Mouse (Mus musculus): Measurements from ENCODE around the gene Thtpa. TPM values are rescaled to one million over a fixed set of nuclear protein-coding genes. Genes with fewer than 3 reads are reported as not detected.

Thtpa gene
- total and polyA plus RNA-seq, 3 experiments: 3.7 to 17.1 (median 16.3) TPM

GRCm38 (mm10) chr14:55106990-55107389 is 12.4 kb downstream of the Thtpa start:
- peaks cover 58% of the 10 kb centered on the region for H3K4me1 ChIP-seq (ENCODE audit: insufficient read depth, low read depth, low read length)
- ATAC-seq (ENCODE audit: extremely low read depth, insufficient number of reproducible peaks, low FRiP score, poor library complexity, severe bottlenecking) (no peak), DNase-seq (ENCODE audit: low spot score) (no peak)
- H3K4me3 ChIP-seq (ENCODE audit: low read depth, low read length): no peak overlapping the region
- H3K27me3 ChIP-seq (ENCODE audit: insufficient read depth, low read length): peaks cover 28% of the 10 kb centered on the region
- TF ChIP-seq GATA1 (IDR thresholded peaks at IDR 0.05; ENCODE audit: borderline replicate concordance, low read length) (no peak), POLR2AphosphoS5 (IDR thresholded peaks at IDR 0.05; ENCODE audit: insufficient replicate concordance, low read depth, low read length) (no peak)
- H3K36me3 ChIP-seq (replicated peaks): peaks cover 34% of the 10 kb centered on the region
- H3K9me3 ChIP-seq (replicated peaks): no peaks in the 10 kb centered on the region

GRCm38 (mm10) chr14:55108202-55108870 is 13.8 kb downstream of the Thtpa start:
- peaks cover 21% of the 10 kb centered on the region for H3K36me3 ChIP-seq (replicated peaks)
- H3K27me3 ChIP-seq (ENCODE audit: insufficient read depth, low read length): peaks cover 36% of the 10 kb centered on the region
- DNase-seq (ENCODE audit: low spot score) (no peak), ATAC-seq (ENCODE audit: extremely low read depth, insufficient number of reproducible peaks, low FRiP score, poor library complexity, severe bottlenecking) (no peak)
- no peak overlapping the region for H3K4me3 ChIP-seq (ENCODE audit: low read depth, low read length)
- H3K9me3 ChIP-seq (replicated peaks): no peaks in the 10 kb centered on the region
- peaks cover 47% of the 10 kb centered on the region for H3K4me1 ChIP-seq (ENCODE audit: insufficient read depth, low read depth, low read length)
- TF ChIP-seq GATA2 (IDR thresholded peaks at IDR 0.05; ENCODE audit: borderline replicate concordance, low read depth, low read length): no peak
- TF ChIP-seq POLR2AphosphoS5 (IDR thresholded peaks at IDR 0.05; ENCODE audit: insufficient replicate concordance, low read depth, low read length): no peak
- TF ChIP-seq TAL1 (conservative IDR thresholded peaks at IDR 0.05; ENCODE audit: low read depth, low read length): no peak

GRCm38 (mm10) chr14:55109048-55109873 is 14.7 kb downstream of the Thtpa start:
- Histone ChIP-seq H3K4me1 (ENCODE audit: insufficient read depth, low read depth, low read length) (peaks cover 40% of the 10 kb centered on the region), H3K27me3 (ENCODE audit: insufficient read depth, low read length) (peaks cover 45% of the 10 kb centered on the region), H3K36me3 (replicated peaks) (peaks cover 11% of the 10 kb centered on the region), H3K9me3 (replicated peaks) (no peaks in the 10 kb centered on the region), H3K4me3 (ENCODE audit: low read depth, low read length) (no peak overlapping the region)
- TF ChIP-seq POLR2AphosphoS5 (IDR thresholded peaks at IDR 0.05; ENCODE audit: insufficient replicate concordance, low read depth, low read length) (no peak), CTCF (IDR thresholded peaks at IDR 0.05; ENCODE audit: low read depth, low read length) (no peak), TAL1 (conservative IDR thresholded peaks at IDR 0.05; ENCODE audit: low read depth, low read length) (no peak), GATA1 (IDR thresholded peaks at IDR 0.05; ENCODE audit: borderline replicate concordance, low read length) (no peak), GATA2 (IDR thresholded peaks at IDR 0.05; ENCODE audit: borderline replicate concordance, low read depth, low read length) (no peak)
- ATAC-seq (ENCODE audit: extremely low read depth, insufficient number of reproducible peaks, low FRiP score, poor library complexity, severe bottlenecking) (no peak), DNase-seq (ENCODE audit: low spot score) (no peak)

GRCm38 (mm10) chr14:55110076-55110475 is 15.5 kb downstream of the Thtpa start:
- Histone ChIP-seq H3K27me3 (ENCODE audit: insufficient read depth, low read length) (peaks cover 53% of the 10 kb centered on the region), H3K4me1 (ENCODE audit: insufficient read depth, low read depth, low read length) (peaks cover 32% of the 10 kb centered on the region), H3K9me3 (replicated peaks) (peaks cover 3% of the 10 kb centered on the region; the same call in 1 of the 2 replicates), H3K36me3 (replicated peaks) (peaks cover 3% of the 10 kb centered on the region), H3K4me3 (ENCODE audit: low read depth, low read length) (no peak overlapping the region)
- ATAC-seq (ENCODE audit: extremely low read depth, insufficient number of reproducible peaks, low FRiP score, poor library complexity, severe bottlenecking): no peak
- DNase-seq (ENCODE audit: low spot score): no peak
- no peak for TF ChIP-seq CTCF (IDR thresholded peaks at IDR 0.05; ENCODE audit: low read depth, low read length)
- no peak for TF ChIP-seq GATA1 (IDR thresholded peaks at IDR 0.05; ENCODE audit: borderline replicate concordance, low read length)
- no peak for TF ChIP-seq GATA2 (IDR thresholded peaks at IDR 0.05; ENCODE audit: borderline replicate concordance, low read depth, low read length)
- no peak for TF ChIP-seq TAL1 (conservative IDR thresholded peaks at IDR 0.05; ENCODE audit: low read depth, low read length)
- TF ChIP-seq POLR2AphosphoS5 (IDR thresholded peaks at IDR 0.05; ENCODE audit: insufficient replicate concordance, low read depth, low read length): no peak

GRCm38 (mm10) chr14:55111720-55112119 is 17.1 kb downstream of the Thtpa start:
- Histone ChIP-seq H3K27me3 (ENCODE audit: insufficient read depth, low read length) (peaks cover 68% of the 10 kb centered on the region), H3K4me3 (ENCODE audit: low read depth, low read length) (no peak overlapping the region), H3K4me1 (ENCODE audit: insufficient read depth, low read depth, low read length) (peaks cover 20% of the 10 kb centered on the region), H3K9me3 (replicated peaks) (peaks cover 3% of the 10 kb centered on the region; the same call in 1 of the 2 replicates), H3K36me3 (replicated peaks) (no peaks in the 10 kb centered on the region)
- no peak for DNase-seq (ENCODE audit: low spot score)
- TF ChIP-seq GATA1 (IDR thresholded peaks at IDR 0.05; ENCODE audit: borderline replicate concordance, low read length) (no peak), GATA2 (IDR thresholded peaks at IDR 0.05; ENCODE audit: borderline replicate concordance, low read depth, low read length) (no peak), TAL1 (conservative IDR thresholded peaks at IDR 0.05; ENCODE audit: low read depth, low read length) (no peak), POLR2AphosphoS5 (IDR thresholded peaks at IDR 0.05; ENCODE audit: insufficient replicate concordance, low read depth, low read length) (no peak), CTCF (IDR thresholded peaks at IDR 0.05; ENCODE audit: low read depth, low read length) (no peak)
- no peak for ATAC-seq (ENCODE audit: extremely low read depth, insufficient number of reproducible peaks, low FRiP score, poor library complexity, severe bottlenecking)

GRCm38 (mm10) chr14:55113351-55113974 is 18.9 kb downstream of the Thtpa start:
- Histone ChIP-seq H3K4me3 (ENCODE audit: low read depth, low read length) (no peak overlapping the region), H3K27me3 (ENCODE audit: insufficient read depth, low read length) (peaks cover 76% of the 10 kb centered on the region), H3K9me3 (replicated peaks) (peaks cover 3% of the 10 kb centered on the region; the same call in 1 of the 2 replicates), H3K4me1 (ENCODE audit: insufficient read depth, low read depth, low read length) (peaks cover 8% of the 10 kb centered on the region), H3K36me3 (replicated peaks) (no peaks in the 10 kb centered on the region)
- no peak for DNase-seq (ENCODE audit: low spot score)
- no peak for TF ChIP-seq GATA2 (IDR thresholded peaks at IDR 0.05; ENCODE audit: borderline replicate concordance, low read depth, low read length)
- no peak for TF ChIP-seq CTCF (IDR thresholded peaks at IDR 0.05; ENCODE audit: low read depth, low read length)
- no peak for TF ChIP-seq TAL1 (conservative IDR thresholded peaks at IDR 0.05; ENCODE audit: low read depth, low read length)
- no peak for TF ChIP-seq POLR2AphosphoS5 (IDR thresholded peaks at IDR 0.05; ENCODE audit: insufficient replicate concordance, low read depth, low read length)
- TF ChIP-seq GATA1 (IDR thresholded peaks at IDR 0.05; ENCODE audit: borderline replicate concordance, low read length): no peak
- ATAC-seq (ENCODE audit: extremely low read depth, insufficient number of reproducible peaks, low FRiP score, poor library complexity, severe bottlenecking): no peak
